Mouse (Mus musculus) ES-Bruce4 (cell line): Measurements from ENCODE around the gene Chmp3.

Source experiments
- CTCF ChIP-seq: IDR thresholded peaks from one replicate; pipeline ENCODE4 v1.8.1; 2011; ENCODE audit warnings: low read depth, low read length
- EP300 ChIP-seq: IDR thresholded peaks from 2 replicates; pipeline ENCODE4 v1.6.1; 2011; ENCODE audit warnings: low read depth, low read length; ENCODE audit not compliant: insufficient read depth

DNA sequence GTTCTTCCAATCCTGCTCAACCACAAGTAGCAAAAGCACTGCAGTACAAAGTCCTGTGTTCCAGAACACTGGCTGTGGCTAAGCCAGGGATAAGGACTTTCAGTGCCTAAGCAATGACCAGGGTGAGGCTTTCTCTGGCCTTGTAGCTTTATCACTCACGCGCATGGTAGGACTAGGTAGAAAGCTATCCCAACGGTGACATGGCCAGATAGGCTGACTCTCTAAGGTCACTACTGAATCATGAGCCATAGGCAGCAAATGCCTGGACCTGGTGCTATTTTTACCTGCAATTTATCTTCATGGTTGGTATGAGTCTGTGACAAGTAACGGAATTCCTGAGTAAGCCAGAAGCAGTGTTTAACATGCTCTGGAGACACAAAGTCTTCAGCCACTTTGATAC, 46.6 kb downstream of the Chmp3 start:
- no peak for TF ChIP-seq CTCF
- no peak for TF ChIP-seq EP300
